Mouse (Mus musculus) macrophage (primary cell): ENCODE results near the gene Myh7. TPM values are rescaled to one million over a fixed set of nuclear protein-coding genes. Genes with fewer than 3 reads are reported as not detected.
"Not testable (repeated sequence)": the region's sequence is repeated elsewhere in the genome, so short reads cannot be mapped to it uniquely, and the experiment has no call there.

Experiments used
- H3K27ac ChIP-seq: fragments of 350-480 bp; formaldehyde crosslinking; 2 replicates; pipeline ENCODE4 v1.9.0; 2021
- H3K36me3 ChIP-seq: fragments of 350-480 bp; formaldehyde crosslinking; 2 replicates; pipeline ENCODE4 v1.9.0; 2021; ENCODE audit errors: inconsistent target
- H3K4me3 ChIP-seq: fragments of 350-480 bp; formaldehyde crosslinking; 2 replicates; pipeline ENCODE4 v1.9.0; 2021; ENCODE audit errors: inconsistent target
- H3K79me2 ChIP-seq: fragments of 350-480 bp; formaldehyde crosslinking; 2 replicates; pipeline ENCODE4 v1.9.0; 2021; ENCODE audit errors: inconsistent target
- WGBS: methylation state at CpG from one replicate; pipeline ENCODE4 v1.1.7; 2026; ENCODE audit warnings: inconsistent platforms; ENCODE audit not compliant: missing documents; 5-methylcytosine and 5-hydroxymethylcytosine counted together
- polyA plus RNA-seq: library from polyadenylated mRNA; stranded (reverse); fragments of 250-400 nt; gene quantifications from 3 replicates; pipeline ENCODE4 v1.2.4, GENCODE M21; 2018; ENCODE audit warnings: inconsistent platforms

Myh7 gene
- polyA plus RNA-seq, 1 experiment from 2014 or later: not detected

- WGBS: 85% methylated on average over 3 of the region's 3 CpGs
- no peaks in the 10 kb centered on the region for H3K36me3 ChIP-seq
- H3K4me3 ChIP-seq: no peak overlapping the region
- no peak overlapping the region for H3K27ac ChIP-seq
- H3K79me2 ChIP-seq: no peaks in the 10 kb centered on the region
Observed at GRCm38 (mm10) chr14:54967874-54968273, 26.6 kb downstream of the Myh7 start.

GRCm38 (mm10) chr14:54966320-54966977 lies 28.0 kb downstream of the Myh7 start, which contains the start of gene Myh6:
Gene Myh6 (minus strand): TSS chr14:54966927.
- H3K4me3 ChIP-seq: no peak within 1 kb of the TSS
- no peaks in the 10 kb centered on the region for H3K79me2 ChIP-seq
- H3K27ac ChIP-seq: no peak within 1 kb of the TSS
- H3K36me3 ChIP-seq: no peaks in the 10 kb centered on the region
- 86% methylated on average over 7 of the region's 7 CpGs for WGBS

- Histone ChIP-seq H3K4me3 (no peak overlapping the region), H3K79me2 (no peaks in the 10 kb centered on the region), H3K36me3 (no peaks in the 10 kb centered on the region), H3K27ac (no peak overlapping the region)
- WGBS: 73% methylated on average over 6 of the region's 6 CpGs
Observed at GRCm38 (mm10) chr14:54965631-54966030, 28.8 kb downstream of the Myh7 start.

- Histone ChIP-seq H3K36me3 (no peaks in the 10 kb centered on the region), H3K79me2 (no peaks in the 10 kb centered on the region), H3K27ac (no peak overlapping the region), H3K4me3 (no peak overlapping the region)
- 89% methylated on average over 15 of the region's 15 CpGs for WGBS
Observed at GRCm38 (mm10) chr14:54965044-54965443, 29.4 kb downstream of the Myh7 start.

- no peak overlapping the region for H3K27ac ChIP-seq
- no peak overlapping the region for H3K4me3 ChIP-seq
- no peaks in the 10 kb centered on the region for H3K36me3 ChIP-seq
- 91% methylated on average over 11 of the region's 11 CpGs for WGBS
- H3K79me2 ChIP-seq: no peaks in the 10 kb centered on the region
Observed at GRCm38 (mm10) chr14:54963727-54964126, 30.7 kb downstream of the Myh7 start.

DNA sequence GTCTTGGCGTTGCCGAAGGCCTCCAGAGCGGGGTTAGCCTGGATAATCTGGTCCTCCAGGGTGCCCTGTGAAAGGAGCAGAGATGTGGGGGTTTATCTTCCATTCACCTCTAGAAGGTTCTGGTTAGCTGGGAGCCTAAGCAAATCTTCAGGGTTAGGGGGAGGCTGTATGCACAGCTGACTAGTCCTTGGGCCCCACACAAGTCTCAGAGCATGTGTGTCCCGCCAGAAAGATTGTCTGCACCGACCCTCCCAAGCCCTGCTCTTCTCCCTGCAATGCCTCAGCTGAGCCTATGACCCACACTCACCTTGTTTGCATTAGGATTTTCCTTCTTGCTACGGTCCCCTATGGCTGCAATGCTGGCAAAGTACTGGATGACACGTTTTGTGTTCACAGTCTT lies 31.7 kb downstream of the Myh7 start:
- no peaks in the 10 kb centered on the region for H3K79me2 ChIP-seq
- H3K36me3 ChIP-seq: no peaks in the 10 kb centered on the region
- H3K27ac ChIP-seq: no peak overlapping the region
- H3K4me3 ChIP-seq: no peak overlapping the region
- WGBS: 95% methylated on average over 7 of the region's 7 CpGs

DNA sequence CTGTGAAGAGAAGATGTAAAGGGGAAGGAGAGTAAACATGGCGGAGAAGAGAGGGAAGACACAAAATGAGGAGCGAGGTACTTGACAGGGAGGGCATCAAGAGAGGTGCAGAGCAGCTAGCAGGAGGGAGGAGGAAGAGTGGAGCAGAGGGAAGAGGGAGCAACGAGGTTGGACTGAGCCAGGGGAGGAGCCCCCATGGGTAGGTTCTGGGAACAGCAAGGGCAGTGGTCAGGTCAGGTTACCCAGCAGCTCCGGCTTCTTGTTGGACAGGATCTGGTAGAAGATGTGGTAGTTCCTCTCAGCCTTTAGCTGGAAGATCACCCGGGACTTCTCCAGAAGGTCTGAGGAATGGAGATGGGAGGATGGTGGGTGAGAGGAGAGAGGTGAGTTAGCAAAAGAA lies 32.9 kb downstream of the Myh7 start:
- Histone ChIP-seq H3K27ac (no peak overlapping the region), H3K79me2 (no peaks in the 10 kb centered on the region), H3K4me3 (no peak overlapping the region), H3K36me3 (no peaks in the 10 kb centered on the region)
- 88% methylated on average over 5 of the region's 5 CpGs for WGBS

DNA sequence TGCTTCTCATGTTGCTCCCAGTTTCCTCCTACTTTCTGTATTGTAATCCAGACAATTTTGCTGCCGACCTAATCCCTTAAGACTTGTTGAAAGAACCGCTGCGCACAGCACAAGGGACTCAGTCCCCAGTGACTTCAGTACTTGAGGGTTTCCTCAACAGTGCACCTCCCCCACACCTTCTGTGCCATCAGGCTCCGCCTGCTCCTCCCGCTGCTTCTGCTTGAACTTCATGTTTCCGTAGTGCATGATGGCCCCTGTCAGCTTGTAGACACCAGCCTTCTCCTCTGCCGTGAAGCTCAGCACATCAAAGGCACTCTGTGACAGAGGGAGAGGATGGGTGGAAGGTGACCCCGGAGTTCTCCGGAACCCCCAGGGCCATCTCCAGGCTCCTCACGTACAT lies 33.7 kb downstream of the Myh7 start:
- H3K36me3 ChIP-seq: no peaks in the 10 kb centered on the region
- 46% methylated on average over 10 of the region's 10 CpGs for WGBS

GRCm38 (mm10) chr14:54959853-54960613 lies 34.4 kb downstream of the Myh7 start:
- not testable (repeated sequence) for H3K27ac ChIP-seq, H3K36me3 ChIP-seq, H3K79me2 ChIP-seq, H3K4me3 ChIP-seq
- 90% methylated on average over 11 of the region's 12 CpGs for WGBS

More for the DNA sequence above, 33.7 kb downstream of the Myh7 start:
- no peaks in the 10 kb centered on the region for H3K79me2 ChIP-seq
- H3K27ac ChIP-seq: no peak overlapping the region
- H3K4me3 ChIP-seq: no peak overlapping the region

DNA sequence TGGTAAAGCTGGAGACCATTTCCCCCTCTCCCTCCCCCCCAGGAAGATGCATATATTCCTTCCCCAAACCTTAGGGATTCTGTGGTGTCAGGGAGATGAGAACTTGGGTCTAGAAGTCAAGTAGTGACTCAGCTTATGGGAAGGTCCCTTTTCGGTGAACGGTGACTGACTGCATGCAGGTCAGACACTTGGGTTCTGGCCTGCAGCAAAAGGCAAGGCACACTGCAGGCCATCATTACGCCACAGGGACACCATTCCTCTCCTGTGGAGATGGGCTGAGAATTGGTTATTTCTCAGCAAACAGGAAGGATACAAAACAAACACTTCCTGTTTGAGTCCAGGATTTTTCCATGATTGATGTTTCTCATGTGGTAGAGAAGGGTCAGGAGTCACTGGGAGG lies 35.2 kb downstream of the Myh7 start:
- 86% methylated on average over 3 of the region's 3 CpGs for WGBS
- Histone ChIP-seq H3K36me3 (no peaks in the 10 kb centered on the region), H3K27ac (no peak overlapping the region), H3K79me2 (no peaks in the 10 kb centered on the region), H3K4me3 (no peak overlapping the region)

GRCm38 (mm10) chr14:54958503-54958902 lies 35.9 kb downstream of the Myh7 start:
- Histone ChIP-seq H3K4me3 (no peak overlapping the region), H3K79me2 (no peaks in the 10 kb centered on the region), H3K36me3 (no peaks in the 10 kb centered on the region), H3K27ac (no peak overlapping the region)
- WGBS: 81% methylated on average over 4 of the region's 4 CpGs

DNA sequence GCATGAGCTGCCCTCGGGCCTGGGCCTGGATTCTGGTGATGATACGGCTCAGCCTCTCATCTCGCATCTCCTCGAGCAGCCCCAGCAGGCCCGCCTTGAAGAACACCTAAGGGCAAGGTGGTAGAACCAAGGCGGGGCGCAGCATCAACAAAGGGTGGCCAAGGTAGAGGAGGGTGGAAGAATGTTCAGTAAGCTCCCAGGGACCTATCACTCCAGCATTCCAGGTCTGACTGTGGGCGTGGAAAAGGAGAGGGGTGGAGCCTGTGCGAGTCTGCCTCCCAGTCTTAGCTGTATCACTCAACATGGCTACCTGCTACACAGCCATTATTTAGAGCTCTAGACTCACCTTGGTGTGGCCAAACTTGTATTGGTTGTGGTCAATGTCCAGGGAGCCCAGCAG lies 37.9 kb downstream of the Myh7 start:
- no peak overlapping the region for H3K27ac ChIP-seq
- H3K4me3 ChIP-seq: no peak overlapping the region
- no peaks in the 10 kb centered on the region for H3K79me2 ChIP-seq
- no peaks in the 10 kb centered on the region for H3K36me3 ChIP-seq
- 90% methylated on average over 9 of the region's 9 CpGs for WGBS

- 83% methylated on average over 2 of the region's 3 CpGs for WGBS
- Histone ChIP-seq H3K4me3 (no peak overlapping the region), H3K79me2 (no peaks in the 10 kb centered on the region), H3K36me3 (no peaks in the 10 kb centered on the region), H3K27ac (no peak overlapping the region)
Observed at GRCm38 (mm10) chr14:54955481-54955880, 38.9 kb downstream of the Myh7 start.

- Histone ChIP-seq H3K4me3 (no peak overlapping the region), H3K79me2 (no peaks in the 10 kb centered on the region), H3K36me3 (no peaks in the 10 kb centered on the region), H3K27ac (no peak overlapping the region)
- 83% methylated on average over 3 of the region's 3 CpGs for WGBS
Observed at GRCm38 (mm10) chr14:54954474-54954873, 40.0 kb downstream of the Myh7 start.

GRCm38 (mm10) chr14:54953664-54954206 lies 40.7 kb downstream of the Myh7 start:
- no peaks in the 10 kb centered on the region for H3K79me2 ChIP-seq
- H3K4me3 ChIP-seq: no peak overlapping the region
- no peaks in the 10 kb centered on the region for H3K36me3 ChIP-seq
- no peak overlapping the region for H3K27ac ChIP-seq
- WGBS: 90% methylated on average over 8 of the region's 8 CpGs
